Mouse (Mus musculus): ENCODE measurements around the gene Dzip3.

DNA sequence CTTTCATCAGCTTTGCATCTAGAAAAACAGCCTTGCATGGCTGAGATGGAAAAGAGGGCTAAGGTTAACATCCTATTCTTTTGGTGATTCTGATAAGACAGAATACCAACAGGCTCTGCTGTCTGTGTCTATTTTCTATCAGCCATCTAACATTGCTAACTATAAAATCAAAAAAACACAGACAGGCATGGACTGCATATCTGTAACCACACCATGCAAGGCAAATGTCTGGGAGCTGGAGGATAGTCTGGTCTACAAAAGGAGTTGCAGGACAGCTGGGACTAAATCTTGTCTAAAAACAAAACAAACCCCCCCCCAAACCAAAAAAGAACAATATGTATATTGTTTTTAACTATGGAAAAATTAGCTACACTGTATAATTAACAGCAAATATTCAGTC is 14.0 kb downstream of the Dzip3 start:
- TF ChIP-seq CTCF (IDR thresholded peaks at IDR 0.05; ENCODE audit: extremely low read depth, insufficient read depth, insufficient read length, insufficient replicate concordance), result no peak
- TF ChIP-seq POLR2A (IDR thresholded peaks at IDR 0.05; ENCODE audit: low read depth, low read length), result no peak
